Mouse (Mus musculus) liver, embryonic 14.5 days (tissue): ENCODE data around the gene Bmp2. TPM values are rescaled to one million over a fixed set of nuclear protein-coding genes. Genes with fewer than 3 reads are reported as not detected.

ENCODE experiments used
- ATAC-seq: fragments of 200-750 bp; cut with Nextera tagmentation; 2 replicates; pipeline ENCODE4 v1.8.0; 2017; ENCODE audit warnings: moderate number of reproducible peaks, mild to moderate bottlenecking, moderate library complexity; ENCODE audit not compliant: insufficient read depth
- DNase-seq, 3 experiments: peaks; one replicate each; pipeline ENCODE4 v3.0.0-alpha.2; 2012 to 2013; ENCODE audit warnings: low read depth in 3 of 3, low spot score in 3 of 3
- H3K27ac ChIP-seq: fragments of 300-500 bp; sonication (generic); 2 replicates; pipeline ENCODE4 v1.5.1; 2014; ENCODE audit warnings: moderate library complexity, mild to moderate bottlenecking, control low read depth, inconsistent platforms
- H3K27me3 ChIP-seq: fragments of 300-500 bp; sonication (generic); 2 replicates; pipeline ENCODE4 v1.6.1; 2014; ENCODE audit warnings: mild to moderate bottlenecking, low read length, moderate library complexity; ENCODE audit not compliant: control insufficient read depth, insufficient read depth
- H3K36me3 ChIP-seq: fragments of 300-500 bp; sonication (generic); replicated peaks from 2 replicates; pipeline ENCODE4 v1.6.1; 2014; ENCODE audit warnings: low read depth; ENCODE audit not compliant: control insufficient read depth, insufficient read depth
- H3K4me1 ChIP-seq, 2 experiments: fragments of 200-500 bp in 1 of 2; fragments of 300-500 bp in 1 of 2; sonication (generic) in 1 of 2; replicated peaks; 2 replicates each; pipeline ENCODE4 v1.6.1; 2012 to 2014; ENCODE audit warnings: antibody characterized with exemption in 1 of 2, inconsistent platforms in 1 of 2, low read length in 1 of 2; ENCODE audit not compliant: control insufficient read depth in 2 of 2, insufficient read depth in 2 of 2
- H3K4me2 ChIP-seq: fragments of 300-500 bp; sonication (generic); 2 replicates; pipeline ENCODE4 v1.6.1; 2014; ENCODE audit warnings: low read depth, mild to moderate bottlenecking, control low read depth, moderate library complexity
- H3K4me3 ChIP-seq, 2 experiments: fragments of 200-500 bp in 1 of 2; fragments of 300-500 bp in 1 of 2; sonication (generic) in 1 of 2; 2 replicates each; pipeline ENCODE4 v1.5.1; 2012 to 2014; ENCODE audit warnings: low read depth in 2 of 2, low read length in 2 of 2, mild to moderate bottlenecking in 2 of 2, control low read depth in 1 of 2, inconsistent platforms in 1 of 2, moderate library complexity in 1 of 2; ENCODE audit not compliant: insufficient read depth in 1 of 2
- H3K9ac ChIP-seq: fragments of 300-500 bp; sonication (generic); replicated peaks from 2 replicates; pipeline ENCODE4 v1.6.1; 2014; ENCODE audit warnings: mild to moderate bottlenecking, control low read depth, moderate library complexity
- H3K9me3 ChIP-seq: fragments of 300-500 bp; sonication (generic); 2 replicates; pipeline ENCODE4 v1.6.1; 2016; ENCODE audit warnings: low read length, mixed read lengths; ENCODE audit not compliant: control insufficient read depth
- CTCF ChIP-seq: IDR thresholded peaks from 2 replicates; pipeline ENCODE4 v1.5.1; 2016; ENCODE audit warnings: antibody characterized with exemption, low read depth, control low read depth
- EP300 ChIP-seq: IDR thresholded peaks from 2 replicates; pipeline ENCODE4 v1.6.1; 2016; ENCODE audit warnings: antibody characterized with exemption, low read depth
- WGBS: fragments of 180-500 bp; shearing (Covaris S2); extraction: QIAGEN DNeasy Blood & Tissue Kit; methylation state at CpG from one replicate; pipeline ENCODE4 v1.1.7; 2014; ENCODE audit not compliant: insufficient replicate concordance; 5-methylcytosine and 5-hydroxymethylcytosine counted together
- polyA plus RNA-seq, 2 experiments: library from polyadenylated mRNA; depleted of rRNA in 1 of 2; stranded (reverse) in 1 of 2; unstranded in 1 of 2; fragments of >200 nt; fragmentation: Nextera tagmentation in 1 of 2; extraction: Ambion mirVana in 1 of 2; gene quantifications; 2 replicates each; pipeline versions ENCODE4 v1.2.1 to v1.2.3; 2012 to 2014

Gene Bmp2
- polyA plus RNA-seq, 2 experiments: 1.1 to 2.1 TPM

- Histone ChIP-seq H3K27me3 (no peaks in the 10 kb centered on the region), H3K36me3 (no peaks in the 10 kb centered on the region), H3K9ac (no peak overlapping the region), H3K4me1 (no peaks in the 10 kb centered on the region), H3K9me3 (no peaks in the 10 kb centered on the region), H3K27ac (no peak overlapping the region), H3K4me3 (no peak overlapping the region), H3K4me2 (no peak overlapping the region)
- DNase-seq (no peak), ATAC-seq (no peak)
- 72% methylated on average over 9 of the region's 9 CpGs for WGBS
- TF ChIP-seq CTCF: no peak
- no peak for TF ChIP-seq EP300
These were observed 22.6 kb upstream of the Bmp2 start for GRCm38 (mm10) chr2:133529396-133529795.

DNA sequence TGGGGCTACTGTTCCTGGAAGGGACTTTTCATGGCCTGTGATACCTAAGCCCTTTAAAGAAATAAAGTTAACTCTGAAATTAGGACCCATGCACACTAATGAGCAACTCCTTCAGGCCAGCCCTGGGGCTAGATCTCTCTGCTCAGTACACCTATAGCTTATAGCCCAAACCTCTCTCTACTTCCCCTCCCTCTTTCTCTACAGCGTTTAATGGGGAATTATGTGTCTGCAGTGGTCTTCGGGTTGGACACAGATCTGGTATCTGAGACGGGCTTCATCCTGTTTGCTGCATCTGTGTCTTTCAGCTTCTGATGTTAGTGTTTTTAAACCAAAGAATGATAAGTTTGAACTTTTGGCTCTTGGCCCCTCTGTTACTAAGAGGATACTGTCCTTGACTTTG, 18.9 kb upstream of the Bmp2 start:
- Histone ChIP-seq H3K36me3 (no peaks in the 10 kb centered on the region), H3K4me3 (no peak overlapping the region), H3K4me1 (no peaks in the 10 kb centered on the region), H3K9me3 (no peaks in the 10 kb centered on the region), H3K27ac (no peak overlapping the region), H3K9ac (no peak overlapping the region), H3K27me3 (no peaks in the 10 kb centered on the region), H3K4me2 (no peak overlapping the region)
- no peak for TF ChIP-seq EP300
- TF ChIP-seq CTCF: no peak
- no peak for ATAC-seq
- WGBS: 55% methylated on average over 3 of the region's 3 CpGs
- DNase-seq: no peak

GRCm38 (mm10) chr2:133535481-133535880, 16.5 kb upstream of the Bmp2 start:
- H3K9ac ChIP-seq: no peak overlapping the region
- no peaks in the 10 kb centered on the region for H3K4me1 ChIP-seq
- TF ChIP-seq CTCF: no peak
- no peak for TF ChIP-seq EP300
- WGBS: 59% methylated on average over 9 of the region's 9 CpGs
- H3K4me2 ChIP-seq: no peak overlapping the region
- no peak overlapping the region for H3K4me3 ChIP-seq
- H3K27me3 ChIP-seq: no peaks in the 10 kb centered on the region
- no peaks in the 10 kb centered on the region for H3K36me3 ChIP-seq
- H3K27ac ChIP-seq: no peak overlapping the region
- no peak for DNase-seq
- ATAC-seq: no peak
- no peaks in the 10 kb centered on the region for H3K9me3 ChIP-seq

- no peaks in the 10 kb centered on the region for H3K4me1 ChIP-seq
- no peak for ATAC-seq
- H3K9me3 ChIP-seq: no peaks in the 10 kb centered on the region
- no peak overlapping the region for H3K4me2 ChIP-seq
- no peaks in the 10 kb centered on the region for H3K36me3 ChIP-seq
- DNase-seq: no peak
- no peak overlapping the region for H3K9ac ChIP-seq
- no peaks in the 10 kb centered on the region for H3K27me3 ChIP-seq
- no peak overlapping the region for H3K4me3 ChIP-seq
- 57% methylated on average over 7 of the region's 7 CpGs for WGBS
- TF ChIP-seq EP300 (no peak), CTCF (no peak)
- H3K27ac ChIP-seq: no peak overlapping the region
These were observed 15.1 kb upstream of the Bmp2 start for GRCm38 (mm10) chr2:133536812-133537211.

GRCm38 (mm10) chr2:133540702-133541101, 11.3 kb upstream of the Bmp2 start:
- Histone ChIP-seq H3K9me3 (no peaks in the 10 kb centered on the region), H3K4me3 (no peak overlapping the region), H3K9ac (no peak overlapping the region), H3K4me2 (no peak overlapping the region), H3K27ac (no peak overlapping the region), H3K36me3 (no peaks in the 10 kb centered on the region), H3K27me3 (no peaks in the 10 kb centered on the region), H3K4me1 (no peaks in the 10 kb centered on the region)
- ATAC-seq (no peak), DNase-seq (no peak)
- WGBS: 73% methylated on average over 1 of the region's 1 CpGs
- TF ChIP-seq EP300: no peak
- no peak for TF ChIP-seq CTCF
